Mouse (Mus musculus): ENCODE data around the gene 1300017J02Rik. TPM values are rescaled to one million over a fixed set of nuclear protein-coding genes. Genes with fewer than 3 reads are reported as not detected.

Gene 1300017J02Rik
- polyA plus RNA-seq, 1 experiment from 2014 or later = 1.6 TPM

- H3K27me3 ChIP-seq = no peaks in the 10 kb centered on the region
- H3K4me3 ChIP-seq (replicated peaks) = no peak overlapping the region
- H3K36me3 ChIP-seq = no peaks in the 10 kb centered on the region
- 0 out of 2 replicates have a peak overlapping the region, but pooled peaks have one; percentile 37 for H3K4me2 ChIP-seq (replicated peaks)
- no peak for ATAC-seq
- no peak overlapping the region for H3K9ac ChIP-seq (replicated peaks)
- H3K4me1 ChIP-seq (replicated peaks) = peaks cover 11% of the 10 kb centered on the region; the same call in 1 of the 2 replicates
- WGBS = 88% methylated on average over 15 of the region's 15 CpGs
- H3K9me3 ChIP-seq = no peaks in the 10 kb centered on the region
- no peak overlapping the region for H3K27ac ChIP-seq
Observed at GRCm38 (mm10) chr9:103229037-103229867, 75.6 kb downstream of the 1300017J02Rik start.

DNA sequence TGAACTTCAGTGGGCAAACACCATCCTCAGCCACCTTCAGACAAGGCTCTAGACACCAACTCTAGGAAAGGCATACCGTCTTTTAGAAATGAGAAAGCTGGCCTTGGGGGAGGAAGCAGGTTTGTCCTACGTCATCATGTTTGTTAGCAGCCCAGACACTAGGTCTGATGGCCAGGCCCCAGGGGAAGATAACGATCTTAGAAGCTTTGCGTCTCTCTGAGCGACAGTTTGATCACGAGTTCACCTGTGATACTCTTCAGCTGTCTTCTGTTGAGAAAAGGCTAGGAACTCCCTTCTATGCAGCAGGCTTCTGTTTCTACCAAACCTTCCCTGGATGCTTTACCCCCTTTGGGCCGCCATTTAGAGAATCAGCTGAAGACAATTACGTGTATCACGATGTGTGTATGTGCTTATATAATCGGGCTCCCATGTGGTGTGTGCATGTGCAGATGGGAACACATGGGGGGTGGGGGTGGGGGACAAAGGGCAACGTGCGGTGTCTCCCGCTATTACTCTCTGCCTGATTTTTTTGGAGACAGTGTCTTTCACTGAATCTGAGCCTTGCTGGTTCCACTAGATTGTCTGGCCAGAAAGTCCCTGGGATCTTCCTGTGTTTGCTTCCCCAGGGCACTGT is 76.4 kb downstream of the 1300017J02Rik start:
- Histone ChIP-seq H3K4me1 (replicated peaks) (peaks cover 11% of the 10 kb centered on the region; the same call in 1 of the 2 replicates), H3K9ac (replicated peaks) (no peak overlapping the region), H3K9me3 (no peaks in the 10 kb centered on the region), H3K27me3 (no peaks in the 10 kb centered on the region), H3K36me3 (no peaks in the 10 kb centered on the region), H3K4me3 (replicated peaks) (no peak overlapping the region), H3K4me2 (replicated peaks) (no peak overlapping the region), H3K27ac (no peak overlapping the region)
- ATAC-seq = no peak
- whole genome bisulfite sequencing = 87% methylated on average over 13 of the region's 13 CpGs

DNA sequence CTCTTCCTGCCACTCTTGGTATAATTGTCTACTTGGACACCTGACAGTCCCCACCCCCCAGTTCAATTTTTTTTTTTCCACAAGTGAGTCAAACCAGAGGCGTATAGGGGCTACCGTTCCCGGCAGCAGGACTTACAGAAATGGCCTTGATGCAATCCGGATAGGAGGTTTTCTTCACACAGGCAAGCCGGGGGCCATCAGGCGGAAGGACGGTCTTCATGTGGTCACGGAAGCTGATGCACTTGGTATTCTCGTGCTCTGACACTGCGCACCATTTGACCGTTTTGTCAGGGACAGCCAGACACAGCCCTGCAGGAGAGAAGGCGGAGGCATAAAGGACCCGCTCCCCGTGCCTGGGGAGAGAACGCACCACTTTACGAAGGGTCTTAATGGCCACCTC is 77.1 kb downstream of the 1300017J02Rik start:
- 92% methylated on average over 16 of the region's 16 CpGs for WGBS
- H3K27me3 ChIP-seq = no peaks in the 10 kb centered on the region
- no peak for ATAC-seq
- no peak overlapping the region for H3K4me3 ChIP-seq (replicated peaks)
- H3K9me3 ChIP-seq = no peaks in the 10 kb centered on the region
- no peak overlapping the region for H3K9ac ChIP-seq (replicated peaks)
- no peak overlapping the region for H3K4me2 ChIP-seq (replicated peaks)
- H3K27ac ChIP-seq = no peak overlapping the region
- peaks cover 11% of the 10 kb centered on the region; the same call in 1 of the 2 replicates for H3K4me1 ChIP-seq (replicated peaks)
- H3K36me3 ChIP-seq = no peaks in the 10 kb centered on the region

DNA sequence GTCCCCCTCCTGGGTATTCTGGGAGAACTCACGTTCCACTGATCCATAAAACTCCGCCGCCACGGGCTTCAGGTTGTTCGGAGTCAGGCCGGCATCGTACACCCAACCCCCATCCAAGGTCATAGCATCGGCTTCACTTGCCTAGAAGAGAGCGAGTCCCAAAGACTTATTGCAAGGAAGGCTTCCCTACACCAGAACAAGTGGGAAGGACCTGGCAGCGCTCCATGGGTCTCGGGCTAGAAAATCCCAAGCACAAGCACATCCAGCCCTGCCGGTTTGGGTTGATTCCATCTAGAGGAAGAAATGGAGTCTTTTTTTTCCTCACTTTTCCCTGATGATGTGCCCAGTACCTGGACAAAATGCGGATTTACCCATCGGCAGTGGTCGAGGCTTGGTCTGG is 78.1 kb downstream of the 1300017J02Rik start:
- no peak overlapping the region for H3K4me2 ChIP-seq (replicated peaks)
- no peak for ATAC-seq
- peaks cover 11% of the 10 kb centered on the region; the same call in 1 of the 2 replicates for H3K4me1 ChIP-seq (replicated peaks)
- no peaks in the 10 kb centered on the region for H3K9me3 ChIP-seq
- no peaks in the 10 kb centered on the region for H3K36me3 ChIP-seq
- no peak overlapping the region for H3K27ac ChIP-seq
- 92% methylated on average over 15 of the region's 15 CpGs for WGBS
- H3K27me3 ChIP-seq = no peaks in the 10 kb centered on the region
- no peak overlapping the region for H3K4me3 ChIP-seq (replicated peaks)
- no peak overlapping the region for H3K9ac ChIP-seq (replicated peaks)

DNA sequence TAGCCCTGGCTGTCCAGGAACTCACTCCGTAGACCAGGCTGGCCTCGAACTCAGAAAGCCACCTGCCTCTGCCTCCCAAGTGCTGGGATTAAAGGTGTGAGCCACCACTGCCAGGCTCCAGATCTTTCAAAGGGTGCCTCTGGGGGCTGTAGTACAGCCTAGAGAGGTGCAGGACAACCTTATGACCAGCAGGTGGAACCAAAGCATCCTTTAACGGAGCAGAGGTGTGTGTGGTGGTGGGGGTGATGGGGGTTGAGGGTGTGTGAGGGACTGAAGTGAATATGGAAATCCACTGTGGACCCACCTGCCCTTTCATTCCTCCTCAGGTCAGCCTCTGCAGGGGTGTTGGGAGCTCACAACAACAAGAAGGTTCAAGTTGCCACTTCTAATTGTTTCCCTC is 79.4 kb downstream of the 1300017J02Rik start:
- 71% methylated on average over 3 of the region's 3 CpGs for WGBS
- Histone ChIP-seq H3K4me1 (replicated peaks) (peaks cover 5% of the 10 kb centered on the region; the same call in 1 of the 2 replicates), H3K36me3 (no peaks in the 10 kb centered on the region), H3K4me3 (replicated peaks) (no peak overlapping the region), H3K27me3 (no peaks in the 10 kb centered on the region), H3K9me3 (no peaks in the 10 kb centered on the region), H3K9ac (replicated peaks) (no peak overlapping the region), H3K27ac (no peak overlapping the region), H3K4me2 (replicated peaks) (no peak overlapping the region)
- ATAC-seq = no peak

GRCm38 (mm10) chr9:103224721-103225120 is 80.2 kb downstream of the 1300017J02Rik start:
- Histone ChIP-seq H3K27me3 (no peaks in the 10 kb centered on the region), H3K9ac (replicated peaks) (no peak overlapping the region), H3K4me1 (replicated peaks) (no peaks in the 10 kb centered on the region), H3K27ac (no peak overlapping the region), H3K9me3 (no peaks in the 10 kb centered on the region), H3K4me2 (replicated peaks) (no peak overlapping the region), H3K36me3 (no peaks in the 10 kb centered on the region), H3K4me3 (replicated peaks) (no peak overlapping the region)
- ATAC-seq = no peak
- WGBS = 98% methylated on average over 7 of the region's 7 CpGs

GRCm38 (mm10) chr9:103214281-103214680 is 90.6 kb downstream of the 1300017J02Rik start:
- Histone ChIP-seq H3K9me3 (no peaks in the 10 kb centered on the region), H3K4me1 (replicated peaks) (peaks cover under 1% of the 10 kb centered on the region; the same call in 1 of the 2 replicates), H3K9ac (replicated peaks) (no peak overlapping the region), H3K36me3 (no peaks in the 10 kb centered on the region), H3K27ac (no peak overlapping the region), H3K4me3 (replicated peaks) (no peak overlapping the region), H3K4me2 (replicated peaks) (no peak overlapping the region), H3K27me3 (no peaks in the 10 kb centered on the region)
- ATAC-seq = no peak
- WGBS = 87% methylated on average over 6 of the region's 6 CpGs

DNA sequence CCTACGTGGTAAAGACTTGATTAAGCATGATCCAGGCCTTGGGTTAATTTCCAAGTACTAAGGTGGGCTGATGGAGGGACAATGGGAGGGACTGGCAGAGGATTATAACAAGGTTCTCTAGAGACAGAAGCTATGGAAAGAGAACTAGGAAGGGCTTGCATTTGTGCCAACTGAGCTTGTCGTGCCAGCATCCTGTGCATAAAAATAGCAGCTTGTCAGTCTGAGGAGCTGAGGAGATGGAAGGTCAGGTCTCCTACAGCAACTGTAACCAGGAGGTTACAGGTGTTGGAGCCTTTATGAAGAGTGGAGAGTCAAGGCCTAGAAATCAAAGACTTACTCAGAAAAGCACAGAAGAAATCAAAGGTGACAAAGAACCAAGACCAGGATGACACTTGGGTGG is 91.3 kb downstream of the 1300017J02Rik start:
- Histone ChIP-seq H3K36me3 (no peaks in the 10 kb centered on the region), H3K27ac (no peak overlapping the region), H3K9ac (replicated peaks) (no peak overlapping the region), H3K27me3 (no peaks in the 10 kb centered on the region), H3K4me1 (replicated peaks) (peaks cover 6% of the 10 kb centered on the region; the same call in 1 of the 2 replicates), H3K4me3 (replicated peaks) (no peak overlapping the region), H3K9me3 (no peaks in the 10 kb centered on the region), H3K4me2 (replicated peaks) (no peak overlapping the region)
- 64% methylated on average over 2 of the region's 2 CpGs for WGBS
- ATAC-seq = no peak

DNA sequence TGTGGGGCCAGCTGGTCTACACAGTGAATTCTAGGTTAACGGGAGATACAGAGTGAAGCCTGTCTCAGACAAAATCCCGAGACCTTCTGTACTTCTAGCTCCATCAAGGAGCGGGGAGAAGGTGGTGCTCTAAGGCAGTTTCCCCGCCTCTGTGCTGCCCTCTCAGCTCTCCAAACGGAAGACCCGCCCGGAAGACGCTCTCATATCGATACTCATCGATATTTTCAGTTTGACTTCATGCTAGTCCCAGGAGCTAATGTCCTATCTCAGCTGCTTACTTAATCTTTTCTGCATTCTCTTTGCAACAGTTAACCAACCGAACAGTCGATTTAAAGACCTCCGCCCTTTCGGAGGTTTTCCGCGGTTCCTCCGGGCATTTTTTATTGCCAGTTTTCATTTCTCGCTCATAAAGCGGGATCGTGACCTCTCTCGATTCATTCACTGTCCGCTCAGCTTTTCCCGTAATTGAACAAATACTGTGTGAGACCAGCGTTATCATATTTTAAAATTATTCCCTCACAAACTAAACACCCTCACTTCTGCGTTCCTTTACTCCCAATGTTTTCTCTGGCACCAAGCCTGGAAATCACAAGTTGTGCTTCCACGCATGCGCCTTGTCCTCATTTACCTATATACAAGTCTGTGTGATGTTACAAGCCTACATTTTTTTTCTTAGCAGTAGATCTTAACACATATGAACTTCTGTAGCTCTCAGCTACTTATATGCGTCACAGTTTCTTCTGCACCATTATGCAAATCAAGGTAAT is 92.0 kb downstream of the 1300017J02Rik start:
- ATAC-seq = no peak
- peaks cover 8% of the 10 kb centered on the region; the same call in 1 of the 2 replicates for H3K4me1 ChIP-seq (replicated peaks)
- H3K9me3 ChIP-seq = no peaks in the 10 kb centered on the region
- no peaks in the 10 kb centered on the region for H3K27me3 ChIP-seq
- no peak overlapping the region for H3K9ac ChIP-seq (replicated peaks)
- H3K27ac ChIP-seq = no peak overlapping the region
- H3K4me2 ChIP-seq (replicated peaks) = no peak overlapping the region
- no peaks in the 10 kb centered on the region for H3K36me3 ChIP-seq
- no peak overlapping the region for H3K4me3 ChIP-seq (replicated peaks)
- 81% methylated on average over 28 of the region's 28 CpGs for WGBS

DNA sequence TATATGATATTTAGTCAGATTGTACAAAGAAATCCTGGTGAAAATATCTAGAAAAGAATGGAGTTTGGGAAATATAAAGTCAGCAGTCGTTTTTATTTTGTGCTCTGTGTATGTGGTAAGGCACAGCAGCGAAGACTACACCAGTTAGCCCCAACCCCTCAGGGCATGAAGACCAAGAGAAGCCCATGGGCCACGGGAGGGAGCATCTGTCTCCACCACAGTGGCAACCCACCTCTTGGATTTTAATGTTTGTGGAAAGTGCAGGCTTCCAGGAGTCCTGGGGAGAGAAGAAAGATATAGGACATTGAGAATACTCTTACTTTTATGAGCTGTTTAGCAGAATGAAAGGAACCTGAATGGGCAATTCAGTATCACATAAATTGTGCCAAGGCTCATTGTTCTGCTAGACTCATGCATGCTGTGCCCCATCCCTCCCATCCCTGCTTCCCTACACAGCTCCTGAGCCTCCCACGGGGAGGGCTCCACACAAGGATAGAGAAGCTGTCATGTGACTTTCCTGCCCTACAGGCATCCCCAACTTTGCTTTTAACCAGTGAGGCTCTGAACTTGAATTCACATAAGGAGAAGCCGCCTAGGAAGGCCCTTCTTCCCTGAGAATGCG is 96.0 kb downstream of the 1300017J02Rik start:
- no peak for ATAC-seq
- no peaks in the 10 kb centered on the region for H3K27me3 ChIP-seq
- peaks cover 9% of the 10 kb centered on the region; the same call in 1 of the 2 replicates for H3K4me1 ChIP-seq (replicated peaks)
- no peaks in the 10 kb centered on the region for H3K9me3 ChIP-seq
- H3K27ac ChIP-seq = no peak overlapping the region
- WGBS = 55% methylated on average over 6 of the region's 6 CpGs
- no peak overlapping the region for H3K4me2 ChIP-seq (replicated peaks)
- H3K4me3 ChIP-seq (replicated peaks) = no peak overlapping the region
- no peaks in the 10 kb centered on the region for H3K36me3 ChIP-seq
- H3K9ac ChIP-seq (replicated peaks) = no peak overlapping the region

DNA sequence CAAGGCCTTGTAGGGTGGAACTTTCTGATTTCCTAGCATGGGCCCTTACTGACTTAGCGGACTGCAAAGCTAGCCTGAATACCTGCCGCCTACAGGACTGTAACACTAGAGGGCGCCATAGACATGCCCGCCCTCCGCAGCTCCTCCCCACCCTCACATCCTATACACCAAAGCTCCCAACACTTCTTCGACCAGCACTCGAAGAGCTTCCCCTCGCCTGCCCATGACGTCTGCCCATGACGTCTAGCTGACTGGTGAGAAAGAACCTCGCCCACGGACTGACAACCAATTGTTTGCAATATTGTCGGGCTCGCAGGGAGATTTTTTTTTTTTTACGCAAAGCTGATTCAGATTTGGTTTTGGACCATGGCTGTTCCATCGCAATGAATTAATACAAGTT is 97.0 kb downstream of the 1300017J02Rik start:
- no peaks in the 10 kb centered on the region for H3K9me3 ChIP-seq
- peak; percentile 89 for ATAC-seq
- H3K27ac ChIP-seq = no peak overlapping the region
- H3K4me1 ChIP-seq (replicated peaks) = peaks cover 9% of the 10 kb centered on the region; the same call in 1 of the 2 replicates
- no peak overlapping the region for H3K9ac ChIP-seq (replicated peaks)
- H3K36me3 ChIP-seq = no peaks in the 10 kb centered on the region
- 9% methylated on average over 16 of the region's 16 CpGs for WGBS
- H3K4me2 ChIP-seq (replicated peaks) = peak overlapping the region; percentile 45
- H3K4me3 ChIP-seq (replicated peaks) = 0 out of 2 replicates have a peak overlapping the region, but pooled peaks have one; percentile 4
- no peaks in the 10 kb centered on the region for H3K27me3 ChIP-seq
